Mouse (Mus musculus) adrenal gland, postnatal 36 days (tissue): Measurements from ENCODE around the gene Kxd1. TPM values are rescaled to one million over a fixed set of nuclear protein-coding genes. Genes with fewer than 3 reads are reported as not detected.

Experiments used
- DNase-seq, 2 experiments: peaks; one replicate each; pipeline ENCODE4 v3.0.0; 2021; ENCODE audit warnings: mixed read lengths in 1 of 2
- long read RNA-seq, 2 experiments: library from polyadenylated mRNA; stranded (forward); transcript quantifications; one replicate each; pipeline ENCODE4 v2.0.0; 2021; ENCODE audit warnings: borderline sequencing depth in 2 of 2
- total RNA-seq, 2 experiments: library from RNA; stranded (reverse); gene quantifications; 2 replicates each; pipeline ENCODE4 v1.2.3; 2021

Gene Kxd1
- total RNA-seq: 10 to 100 TPM; 63.2 to 89.1 TPM
- long read RNA-seq, experiment 1, transcript Kxd1-201 (5 exons, 1,216 nt): major isoform, 56 of 127 reads
- long read RNA-seq, experiment 1, partial matches to known transcripts: 52 of 127 reads
- long read RNA-seq, experiment 1, other reads (novel, unspliced or antisense): 17 of 127 reads
- long read RNA-seq, experiment 2, transcript Kxd1-201 (5 exons, 1,216 nt): major isoform, 30 of 43 reads
- long read RNA-seq, experiment 2, partial matches to known transcripts: 3 of 43 reads
- long read RNA-seq, experiment 2, other reads (novel, unspliced or antisense): 8 of 43 reads

DNA sequence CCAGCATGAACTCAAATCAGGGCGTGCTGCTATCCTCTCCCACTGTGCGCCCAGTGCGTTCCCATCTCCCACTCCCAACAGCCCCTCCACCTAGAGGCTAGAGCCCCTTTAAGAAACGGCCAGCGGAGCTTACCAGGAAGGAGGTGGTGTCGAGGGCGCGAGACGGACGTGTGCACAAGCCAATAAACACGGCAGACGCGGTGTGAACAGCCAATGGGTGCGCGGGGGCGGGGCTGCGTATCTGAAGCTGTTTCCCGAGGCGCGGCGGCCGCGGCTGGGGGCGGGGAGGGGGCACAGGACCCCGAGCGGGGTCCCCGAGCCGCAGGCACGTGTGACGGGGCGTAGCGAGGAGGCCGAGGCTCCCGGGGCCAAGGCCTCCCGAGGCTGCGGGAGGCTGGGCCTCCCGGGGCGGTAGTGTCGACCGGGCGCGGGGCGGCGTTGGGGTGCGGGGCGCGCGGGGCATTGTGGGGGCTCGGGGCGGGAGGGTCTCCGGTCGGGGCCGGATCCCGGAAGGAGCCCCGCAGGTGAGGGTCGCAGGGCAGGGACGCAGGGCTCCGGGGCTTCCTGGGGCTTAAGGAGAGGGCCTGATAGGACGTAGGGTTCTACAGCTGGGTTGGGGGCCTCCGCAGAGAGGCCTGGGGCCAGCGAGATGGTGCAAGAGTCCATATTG is at the start of gene Kxd1, which contains the start of gene Fkbp8:
Kxd1 (minus strand) TSS at position 445 of the 670 bp plus-strand sequence.
Fkbp8 (plus strand) TSS at position 213 of the 670 bp plus-strand sequence.
- peak; percentile 97 to 98 for DNase-seq

DNA sequence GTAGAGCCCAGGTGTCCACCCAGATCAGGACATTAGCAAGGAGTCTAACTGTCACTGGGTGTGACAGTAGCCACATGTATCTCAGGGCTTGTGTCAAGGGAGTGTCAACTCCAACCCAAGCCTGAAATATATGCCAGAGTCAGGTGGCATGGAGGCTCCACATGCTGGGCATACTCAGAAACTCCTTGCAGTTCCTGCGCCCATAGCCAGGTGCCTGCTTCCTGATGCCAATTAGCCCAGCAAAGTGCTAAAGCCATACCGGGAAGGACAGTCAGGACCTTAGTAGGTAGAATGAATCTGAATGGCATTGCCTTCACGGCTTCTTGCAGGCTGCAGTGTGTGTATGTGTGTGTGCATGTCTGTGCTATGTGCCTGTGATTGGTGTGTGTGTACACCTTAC is 49.5 kb upstream of the Kxd1 start:
- no peak for DNase-seq

DNA sequence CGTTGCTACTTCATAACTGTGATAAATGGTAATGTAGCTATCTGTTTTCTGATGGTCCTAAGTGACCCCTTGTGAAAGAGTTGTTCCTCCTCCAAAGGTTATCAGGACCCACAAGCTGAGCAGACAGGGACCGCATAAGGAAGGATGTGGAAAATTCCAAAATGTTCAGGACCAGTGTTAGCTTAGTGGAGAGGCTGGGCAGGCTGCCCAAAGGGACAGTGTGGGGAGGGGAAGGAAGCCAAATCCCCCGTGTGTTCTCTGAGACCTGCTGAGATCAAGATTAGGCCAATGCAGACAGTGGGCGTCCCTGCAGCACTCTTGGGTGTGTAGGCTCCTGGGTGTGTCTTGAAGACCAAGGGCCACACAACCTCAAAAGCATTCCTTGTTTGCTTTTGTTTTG is 47.2 kb upstream of the Kxd1 start:
- peak; percentile 78 to 84 for DNase-seq

DNA sequence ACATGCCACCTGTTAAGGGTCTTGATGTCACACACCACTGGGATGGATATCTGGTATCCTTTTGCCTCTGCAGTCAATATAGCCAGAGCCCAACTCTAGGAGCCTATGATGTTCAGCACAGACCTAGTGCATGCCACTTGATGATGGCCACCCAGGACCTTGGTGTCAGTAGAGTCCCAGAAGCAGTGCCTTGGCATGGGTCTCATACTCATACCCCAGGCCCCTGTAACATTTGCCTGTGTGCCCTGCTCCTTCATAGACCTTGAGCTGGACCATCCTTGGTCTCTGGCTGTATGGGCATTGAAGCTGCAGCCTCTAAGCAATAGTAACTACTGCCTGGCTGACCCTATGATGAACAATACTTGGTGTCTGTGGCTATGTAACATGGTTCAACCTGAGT is 46.5 kb upstream of the Kxd1 start:
- DNase-seq: no peak

DNA sequence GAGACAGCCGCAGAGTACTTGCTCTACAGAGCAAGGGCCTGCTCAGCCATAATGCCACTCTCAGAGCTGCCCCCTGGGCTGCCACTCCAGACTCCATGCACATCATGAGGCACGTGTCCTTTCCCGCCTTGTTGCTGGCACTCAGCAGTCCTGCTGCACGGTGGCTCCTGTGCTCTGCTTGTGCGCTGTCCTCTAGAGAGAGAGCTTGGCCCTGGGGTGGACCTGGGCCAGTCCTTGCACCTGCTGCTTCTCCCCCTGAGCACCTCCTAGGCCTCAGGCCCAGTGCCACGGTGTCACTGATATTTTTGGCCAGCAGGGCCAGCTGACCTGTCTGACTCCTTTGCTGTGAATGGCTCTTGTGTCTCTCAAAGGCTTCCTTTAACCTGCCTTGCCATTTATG is 43.2 kb upstream of the Kxd1 start:
- no peak for DNase-seq

DNA sequence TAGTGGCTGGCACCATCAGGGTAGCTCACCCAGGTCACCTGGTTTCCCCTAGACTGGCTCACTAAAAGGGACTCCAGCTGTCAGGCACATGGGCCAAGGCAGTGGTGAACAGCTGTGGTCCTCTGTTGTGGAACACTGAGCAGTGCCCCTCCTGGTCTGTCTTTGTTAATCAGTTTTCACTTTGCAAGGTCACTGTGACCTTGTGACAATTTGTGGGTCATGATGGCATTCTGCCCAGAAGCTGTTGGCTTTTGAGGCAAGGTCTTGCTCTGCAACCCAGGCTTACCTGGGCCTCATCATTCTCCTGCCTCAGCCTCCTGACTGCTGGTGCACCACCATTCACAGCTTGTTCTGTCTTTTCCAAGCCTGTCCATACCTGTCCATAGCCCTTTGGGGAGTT is 42.6 kb upstream of the Kxd1 start:
- peak in 1 of 2 experiments; percentile 59 for DNase-seq

DNA sequence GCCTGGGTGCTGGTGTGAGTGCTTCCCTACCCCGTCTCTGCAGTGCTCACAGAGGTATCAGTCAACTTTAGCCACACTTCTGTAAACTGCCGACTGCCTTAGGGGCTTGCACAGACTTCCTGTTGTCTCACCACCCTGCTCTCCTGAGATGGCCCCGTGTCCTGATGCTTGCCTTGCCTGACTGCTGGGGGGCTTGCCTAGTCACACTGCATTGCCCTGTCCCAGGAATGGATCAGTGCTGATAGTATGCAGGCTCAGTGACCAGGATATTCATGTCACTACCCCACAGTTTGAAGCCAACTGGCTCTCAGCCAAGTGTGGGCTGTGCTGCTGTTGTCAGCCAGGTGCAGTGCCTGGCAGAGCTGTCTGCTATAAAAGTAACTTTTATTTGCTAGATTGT is 37.8 kb upstream of the Kxd1 start:
- DNase-seq: peak; percentile 50 to 62

DNA sequence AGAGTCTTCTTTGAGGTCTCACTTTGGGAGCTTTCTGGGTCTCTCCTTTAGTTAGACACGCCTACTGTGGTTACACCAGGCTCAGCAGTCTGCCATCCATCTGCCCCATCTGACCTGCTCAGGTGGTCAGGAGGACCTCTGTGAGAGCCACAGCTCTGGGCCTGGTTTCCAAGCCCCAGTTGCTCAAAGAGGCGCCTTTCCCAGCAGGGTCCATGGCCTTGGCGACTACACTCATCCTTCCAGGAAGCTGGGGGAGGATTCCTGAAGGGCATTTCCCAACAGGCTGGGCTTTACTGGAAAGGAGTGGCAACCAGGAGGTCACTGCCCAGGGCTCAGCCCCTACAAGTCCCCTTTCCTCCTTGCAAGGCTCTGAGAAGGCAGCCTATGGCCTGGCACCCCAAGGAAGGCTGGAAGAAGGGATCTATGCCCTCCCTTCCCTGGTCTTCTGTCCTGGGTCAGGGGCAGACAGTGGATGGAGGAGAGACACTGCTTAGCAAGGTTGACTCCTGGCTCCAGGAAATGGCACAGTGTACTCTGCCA is 37.0 kb upstream of the Kxd1 start:
- peak; percentile 43 to 66 for DNase-seq

DNA sequence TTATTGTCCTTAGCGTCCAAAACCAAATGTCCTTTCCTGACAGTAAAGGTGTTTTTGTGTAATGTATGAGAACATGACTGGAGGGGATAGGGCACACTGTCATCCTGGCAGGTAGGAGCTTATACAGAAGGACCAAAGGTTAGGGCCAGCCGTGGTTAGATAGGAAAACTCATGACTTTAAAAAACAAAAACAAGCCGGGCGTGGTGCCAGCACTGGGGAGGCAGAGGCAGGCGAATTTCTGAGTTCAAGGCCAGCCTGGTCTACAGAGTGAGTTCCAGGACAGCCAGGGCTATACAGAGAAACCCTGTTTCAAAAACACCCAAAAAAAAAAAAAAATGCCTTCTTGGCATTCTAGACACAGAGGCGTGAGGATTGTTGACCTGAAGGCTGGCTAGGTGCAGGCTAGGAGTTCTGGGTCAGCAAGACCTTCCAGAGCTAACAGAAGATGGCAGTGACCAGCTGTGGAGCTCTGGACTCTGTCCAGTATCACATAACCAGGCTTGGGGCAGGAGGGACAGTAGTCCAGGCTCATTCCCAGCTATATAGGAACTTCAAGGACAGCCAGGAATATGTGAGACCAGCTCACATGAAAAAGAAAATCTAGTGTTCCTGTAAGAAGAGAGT is 36.1 kb upstream of the Kxd1 start:
- no peak for DNase-seq

DNA sequence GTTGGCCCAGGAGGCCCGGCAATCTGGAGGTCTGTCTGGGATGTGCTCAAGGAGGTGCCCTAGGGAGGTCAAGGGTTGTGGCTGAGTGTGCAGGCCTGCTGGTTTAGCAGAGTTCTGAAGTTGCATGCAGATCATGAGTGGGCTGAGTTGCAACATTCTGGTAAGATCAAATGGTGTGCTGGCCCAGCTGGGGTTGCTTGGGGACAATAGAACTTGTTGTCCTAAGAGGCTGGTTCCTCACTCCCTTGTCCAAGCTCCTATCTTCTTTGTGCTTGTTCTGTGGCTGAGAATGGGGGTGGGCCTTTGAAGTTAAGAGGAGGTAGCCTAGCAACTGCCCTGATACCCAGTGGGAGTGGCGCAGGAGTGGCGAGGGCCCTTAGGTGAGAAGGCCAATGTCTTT is 35.0 kb upstream of the Kxd1 start:
- peak in 1 of 2 experiments; percentile 51 for DNase-seq

DNA sequence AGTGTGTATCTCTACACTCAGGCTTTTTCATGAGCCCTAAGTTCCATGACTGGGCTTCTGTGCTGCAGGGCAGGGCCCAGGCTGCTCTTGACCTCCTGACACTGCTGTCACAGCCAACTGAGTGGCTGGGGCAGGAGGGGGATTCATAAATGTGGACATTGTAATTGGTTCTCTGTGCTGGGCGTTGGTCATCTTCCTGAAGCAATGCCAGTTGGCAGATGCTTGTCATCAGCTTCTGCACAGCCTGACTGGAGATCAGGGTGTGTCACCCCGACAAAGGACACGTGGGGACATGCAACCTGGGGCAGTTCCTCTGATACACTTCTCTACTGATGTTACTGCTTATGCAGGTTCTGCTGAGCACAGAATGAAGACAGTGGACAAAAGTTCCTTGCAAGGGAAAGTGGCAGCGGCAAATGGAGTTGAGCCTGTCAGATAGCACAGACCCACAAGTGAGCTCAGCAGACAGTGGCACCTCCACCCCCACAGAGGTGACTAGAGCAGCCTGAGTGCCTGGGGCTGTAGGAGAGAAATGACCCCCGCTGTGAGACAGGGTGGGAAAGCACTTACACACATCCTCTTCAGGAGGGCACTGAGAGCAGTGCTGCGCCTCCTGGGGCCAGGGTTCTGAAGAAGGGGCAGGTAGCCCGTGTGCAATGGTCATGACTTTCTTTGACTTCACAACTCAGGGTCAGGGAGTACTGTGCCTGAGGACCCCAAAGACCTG is 34.2 kb upstream of the Kxd1 start:
- peak; percentile 78 to 82 for DNase-seq

DNA sequence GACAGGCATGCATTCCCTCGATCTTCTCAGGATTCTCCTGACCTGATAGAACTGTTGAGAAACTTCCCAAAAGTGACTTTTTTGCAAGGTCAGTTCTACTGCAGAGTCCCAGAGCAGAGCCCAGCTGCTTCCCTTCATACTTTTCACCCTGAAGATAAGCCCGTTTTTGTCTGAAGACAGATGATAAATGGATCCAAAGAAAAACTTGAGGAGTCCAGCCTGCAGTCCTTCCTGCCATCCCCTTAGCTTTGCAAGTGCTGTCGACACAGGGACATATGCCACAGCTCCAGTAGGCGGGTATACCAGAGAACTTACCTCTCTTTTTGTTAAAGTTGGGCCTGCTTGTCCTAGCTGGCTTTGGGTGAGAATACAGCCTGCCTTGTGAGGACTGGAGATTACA is 33.6 kb upstream of the Kxd1 start:
- DNase-seq: no peak

DNA sequence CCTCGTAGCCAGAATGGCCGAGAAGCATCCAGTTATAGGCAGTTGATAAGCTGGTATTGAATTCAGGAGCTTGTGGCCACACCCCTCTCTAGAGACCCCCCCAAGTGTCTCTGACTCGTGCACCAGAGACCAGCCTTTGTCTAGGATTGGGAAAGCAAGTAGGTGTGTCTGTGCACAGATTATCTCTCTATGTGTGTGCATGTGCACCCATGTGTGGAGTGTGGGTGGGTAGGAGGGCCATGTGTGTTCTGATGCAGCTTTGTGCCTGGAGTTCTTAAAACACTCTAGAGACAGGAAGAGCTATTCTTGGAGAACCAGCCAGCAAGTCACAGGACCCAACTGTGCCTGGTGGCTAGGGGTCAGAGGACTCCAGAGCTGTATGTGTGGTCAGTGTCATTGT is 32.8 kb upstream of the Kxd1 start:
- DNase-seq: no peak

DNA sequence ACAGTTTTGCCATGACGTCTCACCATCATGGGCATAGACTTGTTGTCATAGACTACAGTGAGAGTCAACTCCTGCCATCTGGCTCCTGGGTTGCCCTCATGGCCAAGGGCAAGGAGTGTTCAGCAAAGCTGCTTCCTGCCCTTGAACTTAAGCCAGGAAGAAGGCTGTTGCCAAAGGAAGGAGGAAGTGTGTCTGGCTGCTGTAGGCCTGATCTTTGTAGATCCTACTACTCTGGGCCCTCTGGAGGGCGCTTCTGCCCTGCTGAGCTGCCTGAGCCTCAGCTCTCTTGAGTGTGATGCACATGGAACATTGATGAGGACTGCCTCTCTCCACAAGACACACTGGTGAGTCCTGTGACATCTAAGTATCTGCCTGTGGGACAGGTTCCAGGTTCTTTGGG is 32.3 kb upstream of the Kxd1 start:
- peak; percentile 69 to 81 for DNase-seq

DNA sequence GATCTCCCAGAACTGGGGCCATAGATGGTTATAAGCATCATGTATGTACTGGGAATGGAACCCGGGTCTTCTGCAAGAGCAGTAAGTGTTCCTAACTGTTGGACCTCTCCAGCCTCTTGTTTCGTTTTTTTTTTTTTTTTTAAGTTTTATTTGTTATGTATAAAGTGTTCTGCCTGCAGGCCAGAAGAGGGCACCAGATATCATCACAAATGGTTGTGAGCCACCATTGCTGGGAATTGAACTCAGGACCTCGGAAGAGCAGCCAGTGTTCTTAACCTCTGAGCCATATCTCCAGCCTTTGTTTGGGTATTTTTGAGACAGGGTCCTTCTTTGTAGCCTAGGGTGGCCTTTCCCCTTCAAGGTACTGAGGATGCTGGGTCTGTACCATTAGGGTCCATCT is 31.2 kb upstream of the Kxd1 start:
- no peak for DNase-seq

DNA sequence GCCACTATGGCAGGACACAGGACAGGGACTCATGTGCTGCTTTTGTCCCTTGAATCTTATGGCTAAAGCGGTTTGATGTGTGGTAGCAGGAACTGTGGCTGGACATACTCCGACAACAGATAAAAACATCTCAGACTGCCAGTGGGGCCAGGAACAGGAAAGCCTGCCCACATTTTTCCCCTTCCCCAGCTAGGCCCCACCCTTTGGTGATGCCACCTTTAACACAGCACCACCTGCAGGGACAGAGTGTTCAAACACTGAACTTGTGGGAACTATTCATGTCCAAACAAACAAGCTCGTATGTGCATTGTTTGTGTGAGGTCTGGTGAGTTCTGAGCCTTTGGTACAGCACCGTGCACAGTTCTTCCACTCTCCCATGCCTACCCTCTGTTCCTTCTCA is 30.6 kb upstream of the Kxd1 start:
- DNase-seq: no peak

DNA sequence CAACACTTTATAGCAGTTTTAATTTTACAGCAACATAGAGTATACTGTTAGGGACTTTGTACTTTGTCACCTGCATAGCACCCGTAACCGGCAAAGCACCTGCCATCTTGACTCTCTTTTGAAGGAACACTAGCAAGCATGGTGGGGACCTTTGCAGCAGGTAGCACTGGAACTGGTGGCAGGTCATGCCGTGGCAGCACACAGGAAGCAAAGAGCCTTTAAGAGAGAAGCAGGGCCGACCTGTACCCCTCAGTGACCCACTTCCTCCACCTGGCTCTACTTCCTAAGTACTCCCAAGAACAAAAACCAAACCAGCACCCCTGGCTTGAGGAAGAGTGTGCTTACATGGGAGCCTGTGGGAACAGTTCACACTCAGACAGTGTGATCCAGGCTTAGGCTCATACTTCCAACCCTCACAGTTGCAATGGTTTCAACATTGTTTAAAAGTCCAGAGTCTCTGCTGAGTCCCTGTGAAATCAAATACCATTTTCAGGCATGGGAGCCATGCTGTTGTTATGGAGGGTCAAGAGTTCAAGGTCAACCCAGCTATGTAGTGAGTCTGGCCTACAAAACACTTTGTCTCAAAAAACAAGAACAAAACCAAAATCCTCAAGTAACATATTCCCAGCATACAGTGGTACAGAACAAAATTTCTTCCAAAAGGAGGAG is 27.5 kb upstream of the Kxd1 start:
- no peak for DNase-seq

DNA sequence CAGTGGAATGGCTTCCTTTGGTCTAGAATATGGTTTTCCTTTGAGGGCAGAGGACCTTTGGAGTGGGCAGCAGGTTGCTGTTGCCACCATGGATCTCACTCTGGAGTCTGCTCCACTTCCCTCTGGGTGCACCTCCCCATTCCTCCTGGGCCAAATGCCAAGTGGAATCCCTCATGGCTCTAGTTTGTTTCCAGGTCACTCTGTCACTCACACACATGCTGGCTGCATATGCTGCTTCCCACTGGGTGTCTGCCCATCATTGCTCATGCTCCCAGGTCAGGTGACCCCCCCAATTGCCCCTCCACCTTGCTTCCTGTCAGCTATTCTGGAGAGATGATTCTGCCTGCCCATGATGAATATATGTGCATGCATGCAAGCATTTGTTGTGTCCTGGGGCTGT is 26.0 kb upstream of the Kxd1 start:
- peak; percentile 72 to 80 for DNase-seq

DNA sequence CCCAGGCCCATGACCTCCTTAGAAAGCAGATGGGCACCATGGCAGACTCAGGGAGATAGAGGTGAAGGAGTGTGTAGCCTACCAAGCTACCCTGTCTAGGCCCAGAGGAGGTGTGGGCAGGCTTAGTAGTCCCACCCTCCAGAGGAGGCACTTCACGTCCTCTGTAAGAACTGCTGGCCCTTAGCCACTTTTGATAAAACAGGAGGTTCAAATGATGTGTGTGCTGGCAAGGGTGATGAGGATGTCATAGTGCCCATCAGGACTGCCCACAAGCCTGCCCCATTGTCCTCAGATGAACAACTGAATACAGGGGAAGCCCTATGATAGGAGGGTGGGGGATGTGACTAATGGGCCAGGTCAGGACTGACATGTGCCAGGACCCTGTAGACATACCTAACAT is 25.1 kb upstream of the Kxd1 start:
- DNase-seq: no peak

DNA sequence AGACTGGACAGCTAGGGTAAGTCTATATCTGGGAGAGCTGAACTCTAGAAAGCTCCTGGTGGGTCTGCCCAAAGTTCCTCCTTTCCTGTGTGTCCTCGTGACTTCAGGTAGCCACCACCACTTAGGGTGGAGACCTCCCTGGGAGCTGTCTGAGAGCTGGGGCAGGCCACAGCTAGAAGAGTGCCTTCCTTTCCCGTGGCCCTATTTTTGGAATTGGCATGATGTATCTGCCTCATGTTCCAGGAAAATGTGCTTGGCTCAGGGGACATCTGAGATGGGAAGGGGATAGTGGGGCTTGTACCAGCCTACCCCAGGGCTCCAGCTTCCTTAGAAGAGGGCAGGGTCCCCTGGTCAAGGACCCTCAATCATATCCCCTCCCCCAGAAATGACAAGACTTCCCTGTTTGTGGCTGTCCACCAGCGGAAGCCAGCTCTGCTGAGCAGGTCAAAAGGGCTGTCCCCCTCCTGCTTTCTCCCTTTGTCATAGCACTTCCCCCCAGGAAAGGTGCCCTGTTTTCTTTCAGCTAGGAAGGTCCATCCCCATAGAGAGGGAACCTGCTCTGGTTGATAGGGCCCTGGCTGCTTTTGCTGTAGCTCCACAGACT is 23.9 kb upstream of the Kxd1 start:
- DNase-seq: no peak

DNA sequence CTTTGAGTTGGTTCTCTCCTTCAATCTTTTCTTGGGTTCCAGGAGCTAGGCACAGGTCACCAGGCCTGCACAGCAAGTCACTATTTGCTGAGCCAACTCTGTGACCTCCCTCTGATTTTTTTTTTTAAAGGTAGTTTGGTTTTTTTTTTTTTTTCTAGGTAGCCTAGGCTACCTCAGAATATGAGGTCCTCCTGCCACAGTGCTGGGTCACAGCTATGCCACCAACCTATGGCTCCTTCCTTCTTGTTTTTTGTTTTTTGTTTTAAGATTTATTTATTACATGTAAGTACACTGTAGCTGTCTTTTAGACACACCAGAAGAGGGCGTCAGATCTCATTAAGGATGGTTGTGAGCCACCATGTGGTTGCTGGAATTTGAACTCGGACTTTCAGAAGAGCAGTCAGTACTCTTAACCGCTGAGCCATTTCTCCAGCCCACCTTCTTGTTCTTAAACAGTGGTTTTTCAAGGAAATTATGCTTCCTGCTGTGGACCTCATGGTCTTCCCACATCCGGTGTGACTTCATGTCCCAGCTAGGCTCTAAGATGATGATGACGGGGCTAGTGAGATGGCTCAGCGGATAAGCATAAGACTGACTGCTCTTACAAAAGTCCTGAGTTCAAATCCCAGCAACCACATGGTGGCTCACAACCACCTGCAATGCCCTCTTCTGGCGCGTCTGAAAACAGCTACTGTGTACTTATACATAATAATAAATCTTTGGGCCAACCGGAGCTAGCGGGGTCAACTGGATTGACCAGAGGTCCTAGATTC is 21.8 kb upstream of the Kxd1 start:
- no peak for DNase-seq
